Mouse (Mus musculus): ENCODE results near the gene Rps3a1.
"Not testable (repeated sequence)": the region's sequence is repeated elsewhere in the genome, so short reads cannot be mapped to it uniquely, and the experiment has no call there.

The Rps3a1 gene

GRCm38 (mm10) chr3:86114659-86115338 lies 27.7 kb downstream of the Rps3a1 start:
- DNase-seq: no peak

GRCm38 (mm10) chr3:86112766-86113165 lies 29.7 kb downstream of the Rps3a1 start:
- no peak for DNase-seq

- peak; percentile 32 for DNase-seq
Observed at GRCm38 (mm10) chr3:86110077-86110476, 32.4 kb downstream of the Rps3a1 start.

GRCm38 (mm10) chr3:86109099-86109498 lies 33.4 kb downstream of the Rps3a1 start:
- no peak for DNase-seq

GRCm38 (mm10) chr3:86108576-86108975 lies 33.9 kb downstream of the Rps3a1 start:
- no peak for DNase-seq

GRCm38 (mm10) chr3:86107637-86108539 lies 34.6 kb downstream of the Rps3a1 start:
- no peak for DNase-seq

- DNase-seq: no peak
Observed at GRCm38 (mm10) chr3:86106086-86106632, 36.3 kb downstream of the Rps3a1 start.

GRCm38 (mm10) chr3:86104909-86105308 lies 37.6 kb downstream of the Rps3a1 start:
- no peak for DNase-seq

GRCm38 (mm10) chr3:86104433-86104832 lies 38.1 kb downstream of the Rps3a1 start:
- not testable (repeated sequence) for DNase-seq

GRCm38 (mm10) chr3:86103449-86104291 lies 38.8 kb downstream of the Rps3a1 start:
- DNase-seq: peak; percentile 6

- DNase-seq: no peak
Observed at GRCm38 (mm10) chr3:86101956-86102355, 40.5 kb downstream of the Rps3a1 start.

- DNase-seq: no peak
Observed at GRCm38 (mm10) chr3:86093907-86094306, 48.6 kb downstream of the Rps3a1 start.

GRCm38 (mm10) chr3:86093213-86093845 lies 49.2 kb downstream of the Rps3a1 start:
- no peak for DNase-seq

Data from thymus, postnatal 14 days (tissue).